Mouse (Mus musculus): ENCODE measurements around the gene Mybpc2. TPM values are rescaled to one million over a fixed set of nuclear protein-coding genes. Genes with fewer than 3 reads are reported as not detected.

Gene Mybpc2
- total and polyA plus RNA-seq, 3 experiments, result 2.0 to 8.3 (median 5.0) TPM

- TF ChIP-seq JUN (IDR thresholded peaks at IDR 0.05; ENCODE audit: insufficient read depth, low read depth, low read length) (peak; percentile 39; the same call in 1 of the 2 replicates), MAFK (IDR thresholded peaks at IDR 0.05; ENCODE audit: insufficient replicate concordance, low read length) (no peak), SMC3 (IDR thresholded peaks at IDR 0.05; ENCODE audit: low read depth, low read length) (no peak), ETS1 (conservative IDR thresholded peaks at IDR 0.05; ENCODE audit: low read depth, low read length) (peak; percentile 98), GABPA (IDR thresholded peaks at IDR 0.05; ENCODE audit: insufficient replicate concordance, low read depth, low read length) (peak; percentile 22; the same call in 1 of the 2 replicates), BHLHE40 (IDR thresholded peaks at IDR 0.05; ENCODE audit: low read depth, low read length) (peak; percentile 77), SIN3A (IDR thresholded peaks at IDR 0.05; ENCODE audit: low read length) (no peak; the same call in 1 of the 2 replicates), ZC3H11A (IDR thresholded peaks at IDR 0.05; ENCODE audit: low read depth, low read length) (no peak), E2F4 (IDR thresholded peaks at IDR 0.05; ENCODE audit: insufficient replicate concordance, low read depth, low read length) (no peak), MEF2A (IDR thresholded peaks at IDR 0.05; ENCODE audit: borderline replicate concordance, low read depth, low read length) (peak; percentile 34; the same call in 1 of the 2 replicates), NELFE (IDR thresholded peaks at IDR 0.05; ENCODE audit: low read depth, low read length) (no peak), ELF1 (IDR thresholded peaks at IDR 0.05; ENCODE audit: low read depth, low read length) (no peak), IRF4 (IDR thresholded peaks at IDR 0.05; ENCODE audit: low read depth, low read length) (peak; percentile 75), TCF12 (IDR thresholded peaks at IDR 0.05; ENCODE audit: low read depth, low read length) (peak; percentile 88), EP300 (IDR thresholded peaks at IDR 0.05; ENCODE audit: low read length) (peak; percentile 59), MYC (IDR thresholded peaks at IDR 0.05; ENCODE audit: low read depth, low read length) (0 out of 2 replicates have a peak, but pooled peaks have one; percentile 31)
- peak; percentile 84 for DNase-seq (ENCODE audit: extremely low read depth)
- peaks cover 53 to 72% of the 10 kb centered on the region in 2 experiments for H3K4me1 ChIP-seq (ENCODE audit: control insufficient read depth in 1 of 2, insufficient read depth in 2 of 2)
- no peak overlapping the region for H3K4me2 ChIP-seq (ENCODE audit: insufficient read depth, low read depth, poor library complexity, severe bottlenecking)
- no peaks in the 10 kb centered on the region; the same call in 1 of the 2 replicates for H3K79me2 ChIP-seq (replicated peaks; ENCODE audit: control insufficient read depth, extremely low read depth, insufficient read depth, poor library complexity, severe bottlenecking)
- H3K9me3 ChIP-seq (replicated peaks; ENCODE audit: low read length), result no peaks in the 10 kb centered on the region
- H3K4me3 ChIP-seq (replicated peaks in 1 of 3; ENCODE audit: low read depth in 2 of 3, low read length in 2 of 3, poor library complexity in 1 of 3), result no peak overlapping the region
- H3K9ac ChIP-seq (ENCODE audit: insufficient read depth, low read depth), result no peak overlapping the region
- no peaks in the 10 kb centered on the region for H3K27me3 ChIP-seq (replicated peaks)
- in situ Hi-C loops (cut with MboI; ENCODE audit: low pct_ligation_motif_present, low pct_unique_long_range_greater_than_20kb, low sequenced_read_pairs) (no loop called here), dilution Hi-C loops (cut with MboI; ENCODE audit: extremely low pct_ligation_motif_present, extremely low pct_unique_long_range_greater_than_20kb, low sequenced_read_pairs) (no loop called here)
- peaks cover 56 to 75% of the 10 kb centered on the region in 2 experiments for H3K36me3 ChIP-seq (replicated peaks in 1 of 2; ENCODE audit: control insufficient read depth in 1 of 2, insufficient read depth in 1 of 2, low read length in 1 of 2)
- H3K27ac ChIP-seq (ENCODE audit: insufficient read depth, low read depth), result peak overlapping the region; percentile 61
Observed at GRCm38 (mm10) chr7:44535657-44536589, 11.5 kb upstream of the Mybpc2 start.
